Mouse (Mus musculus): ENCODE results near the gene Asrgl1. TPM values are rescaled to one million over a fixed set of nuclear protein-coding genes. Genes with fewer than 3 reads are reported as not detected.
"Not testable (repeated sequence)": the region's sequence is repeated elsewhere in the genome, so short reads cannot be mapped to it uniquely, and the experiment has no call there.

Asrgl1 gene
- 100 to 1,000 TPM; 131 to 150 (median 138) TPM for total RNA-seq (2022)

DNA sequence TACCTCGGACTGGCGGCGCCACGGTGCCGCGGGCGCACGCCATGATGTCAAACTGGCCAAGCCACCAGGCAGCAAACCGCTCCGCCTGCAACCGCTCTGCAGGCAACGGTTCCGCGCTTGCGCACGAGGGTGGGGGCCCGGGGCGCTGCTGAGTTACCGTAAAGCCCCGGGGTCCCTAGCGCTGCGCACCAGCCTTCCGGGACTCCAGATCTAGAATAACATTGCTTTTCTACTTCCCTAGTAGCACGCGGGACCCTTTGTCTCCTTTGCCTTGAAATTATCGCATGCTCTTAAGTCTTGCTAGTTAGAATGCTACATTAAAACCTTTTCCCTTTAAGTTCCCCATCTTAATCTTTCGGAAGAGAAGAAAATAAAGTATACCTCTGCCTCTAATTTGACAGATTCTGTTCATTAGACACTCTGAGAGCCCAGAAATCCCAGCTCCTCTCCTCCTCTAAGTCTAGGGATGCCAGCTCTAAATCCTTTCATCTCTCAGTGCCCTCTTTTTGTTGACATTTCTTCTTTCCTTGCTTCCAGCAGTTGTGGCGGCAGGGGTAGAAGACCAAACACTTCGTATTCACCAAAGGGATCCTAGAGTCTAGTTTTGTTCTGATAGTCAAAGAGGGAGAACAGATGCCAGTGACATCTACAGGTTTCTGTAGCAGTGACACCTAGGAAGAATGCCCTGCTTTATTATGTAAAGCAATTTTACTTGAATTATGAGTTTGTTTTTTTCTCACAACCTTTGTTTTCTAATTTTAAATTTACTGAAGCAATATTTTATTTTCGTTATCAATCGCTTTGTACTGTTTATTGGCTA lies at the start of gene Asrgl1:
Gene Asrgl1, minus strand, starts transcription at position 125 of the 820 bp plus-strand sequence.
- peak; percentile 80 to 88 for DNase-seq (ENCODE audit: low spot score in 2 of 2)

DNA sequence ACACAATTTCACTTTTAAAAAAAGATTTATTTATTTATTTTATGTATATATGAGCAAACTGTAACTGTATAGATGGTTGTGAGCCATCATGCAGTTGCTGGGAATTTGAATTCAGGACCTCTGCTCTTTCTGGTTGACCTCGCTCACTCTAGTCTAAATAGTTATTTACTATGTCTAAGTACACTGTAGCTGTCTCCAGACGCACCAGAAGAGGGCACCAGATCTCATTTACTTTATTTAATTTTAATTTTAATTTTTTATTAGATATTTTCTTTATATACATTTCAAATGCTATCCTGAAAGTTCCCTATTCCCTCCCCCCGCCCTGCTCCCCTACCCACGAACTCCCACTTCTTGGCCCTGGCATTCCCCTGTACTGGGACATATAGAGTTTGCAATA lies 10.8 kb upstream of the Asrgl1 start:
- no peak for DNase-seq (ENCODE audit: low spot score in 2 of 2)

DNA sequence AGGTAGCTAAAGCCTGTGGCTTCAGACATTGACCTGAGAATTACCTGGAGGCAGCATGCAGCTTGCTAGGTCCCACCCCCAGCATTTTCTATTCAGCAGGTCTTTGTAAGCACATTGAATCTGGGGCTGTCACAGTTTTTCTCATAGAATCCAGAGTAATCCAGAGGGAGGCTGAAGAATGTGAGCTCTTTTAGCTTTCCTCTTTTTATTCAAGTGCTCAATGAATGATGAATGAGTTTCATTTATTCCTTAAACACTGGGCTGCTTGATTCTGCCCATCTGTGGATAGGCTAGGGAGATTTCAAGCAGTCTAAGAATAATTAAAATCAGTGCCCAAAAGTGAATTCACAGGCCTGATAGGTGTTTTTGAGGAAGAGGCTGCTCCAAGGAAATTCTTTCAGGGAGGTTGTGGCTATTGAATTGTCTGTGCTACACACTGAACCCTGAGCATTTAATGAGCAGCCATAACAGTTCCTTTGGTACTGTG lies 8.2 kb upstream of the Asrgl1 start:
- peak in 1 of 2 experiments; percentile 22 for DNase-seq (ENCODE audit: low spot score in 2 of 2)

DNA sequence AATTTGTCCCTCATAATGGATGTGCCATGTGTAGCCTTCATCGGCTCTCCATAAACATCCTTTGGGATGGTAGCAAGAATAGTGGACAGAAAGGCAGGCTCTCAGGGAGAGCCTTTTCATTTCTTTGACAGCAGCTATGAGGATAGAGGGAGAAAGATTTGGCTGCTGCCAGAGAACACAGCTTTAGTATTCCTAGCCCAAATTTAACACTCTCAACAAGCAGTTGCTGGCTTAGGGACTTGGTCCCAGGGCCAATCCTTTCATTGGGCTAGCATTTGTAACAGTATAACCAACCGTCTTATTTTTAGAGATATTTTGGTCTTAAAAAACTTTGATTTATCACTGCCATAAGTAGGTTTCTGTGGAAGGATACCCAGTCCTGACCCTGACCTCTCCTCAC lies 7.8 kb upstream of the Asrgl1 start:
- DNase-seq (ENCODE audit: low spot score in 2 of 2), result no peak

DNA sequence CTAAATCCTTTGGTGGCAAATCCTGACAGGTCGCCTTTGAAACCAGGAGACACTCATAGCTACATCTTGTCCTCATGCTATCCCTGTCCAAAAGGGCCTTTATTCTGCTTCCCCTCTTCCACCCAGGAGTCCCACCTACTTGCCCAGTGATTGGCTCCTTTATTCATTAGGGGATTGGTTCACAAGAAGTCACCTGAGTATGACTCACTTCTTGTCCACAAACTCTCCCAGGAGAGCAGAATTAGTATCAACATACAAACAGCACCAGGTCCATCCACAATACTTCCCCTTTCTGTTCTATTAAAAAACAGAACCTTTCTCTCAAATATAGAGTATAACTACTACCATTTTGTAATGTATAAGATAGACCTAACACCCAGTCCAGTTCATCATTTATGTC lies 4.9 kb upstream of the Asrgl1 start:
- not testable (repeated sequence) for DNase-seq (ENCODE audit: low spot score in 2 of 2)

DNA sequence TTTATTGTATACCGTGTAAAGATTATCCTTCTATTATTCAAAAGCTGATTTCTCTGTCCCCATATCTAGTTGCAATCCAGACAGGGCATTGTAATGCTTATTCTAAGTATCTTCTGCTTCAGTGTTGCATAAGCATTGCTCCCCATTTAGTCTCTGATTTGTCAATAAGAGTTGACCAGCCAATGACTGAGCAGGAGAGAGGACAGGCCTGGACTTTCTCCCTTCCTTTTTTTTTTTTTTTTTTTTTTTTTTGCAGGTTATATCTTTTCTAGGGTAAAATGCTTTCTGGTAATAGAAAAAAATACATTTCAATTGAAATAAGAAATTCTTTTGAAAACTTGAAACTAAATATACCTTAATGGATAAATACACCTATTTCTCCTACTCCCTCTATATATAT lies 1.7 kb upstream of the Asrgl1 start:
- DNase-seq (ENCODE audit: low spot score in 2 of 2), result no peak

DNA sequence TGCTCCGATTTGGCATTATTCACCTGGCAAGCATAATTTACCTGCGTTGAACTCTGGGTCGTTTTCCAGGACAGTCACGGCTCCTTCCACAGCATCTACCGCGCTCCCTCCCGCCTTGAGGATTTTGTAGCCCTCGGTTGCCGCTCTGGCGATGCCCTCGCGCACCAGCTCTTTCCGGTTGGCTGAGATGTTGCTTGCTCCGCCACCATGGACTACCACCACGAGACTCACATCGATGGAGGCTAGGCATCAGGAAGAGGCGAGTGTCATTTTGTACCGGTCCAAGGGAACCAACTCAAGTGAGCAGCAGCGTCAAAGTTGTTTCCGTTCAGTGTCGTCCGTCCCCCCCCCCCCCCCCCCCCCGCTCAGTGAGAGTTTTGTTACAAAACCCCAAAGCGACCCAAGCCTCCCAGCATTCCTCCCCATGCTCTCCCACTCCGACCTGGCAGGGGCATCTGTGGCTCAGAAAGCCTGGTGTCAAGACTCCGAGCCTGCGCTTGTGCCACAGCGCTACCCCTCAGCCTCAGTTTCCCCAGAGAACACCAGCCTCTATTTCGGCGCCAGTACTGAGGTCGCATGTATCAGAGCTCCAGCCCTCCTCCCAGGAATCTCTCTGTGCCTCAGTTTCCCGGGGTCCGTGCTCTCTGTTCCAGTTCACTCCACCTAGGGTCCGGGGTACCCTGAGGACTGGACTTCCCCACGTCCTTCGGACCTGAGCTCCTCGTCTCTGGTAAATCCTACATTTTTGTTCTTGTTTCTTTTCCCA lies 507 bp downstream of the Asrgl1 start:
- DNase-seq (ENCODE audit: low spot score in 2 of 2), result no peak

DNA sequence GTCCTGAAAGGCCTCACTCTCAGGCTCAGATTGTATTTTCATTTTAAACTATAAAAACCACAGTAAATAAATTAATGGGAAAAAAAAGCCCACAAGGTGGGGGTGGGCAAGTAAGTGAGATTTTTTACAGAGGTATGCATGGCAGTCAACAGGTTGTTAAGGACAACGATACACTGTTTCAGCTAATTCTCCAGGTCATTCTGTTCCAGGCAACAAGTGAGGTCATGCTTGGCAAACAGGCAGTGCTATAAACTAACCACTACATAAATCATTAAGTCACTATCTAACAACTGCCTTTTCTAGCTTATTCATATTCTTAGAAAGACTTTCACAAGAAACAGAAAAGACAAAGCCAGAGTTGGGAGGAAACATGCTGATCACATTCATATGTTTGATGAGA lies 5.4 kb downstream of the Asrgl1 start:
- DNase-seq (ENCODE audit: low spot score in 2 of 2), result no peak

DNA sequence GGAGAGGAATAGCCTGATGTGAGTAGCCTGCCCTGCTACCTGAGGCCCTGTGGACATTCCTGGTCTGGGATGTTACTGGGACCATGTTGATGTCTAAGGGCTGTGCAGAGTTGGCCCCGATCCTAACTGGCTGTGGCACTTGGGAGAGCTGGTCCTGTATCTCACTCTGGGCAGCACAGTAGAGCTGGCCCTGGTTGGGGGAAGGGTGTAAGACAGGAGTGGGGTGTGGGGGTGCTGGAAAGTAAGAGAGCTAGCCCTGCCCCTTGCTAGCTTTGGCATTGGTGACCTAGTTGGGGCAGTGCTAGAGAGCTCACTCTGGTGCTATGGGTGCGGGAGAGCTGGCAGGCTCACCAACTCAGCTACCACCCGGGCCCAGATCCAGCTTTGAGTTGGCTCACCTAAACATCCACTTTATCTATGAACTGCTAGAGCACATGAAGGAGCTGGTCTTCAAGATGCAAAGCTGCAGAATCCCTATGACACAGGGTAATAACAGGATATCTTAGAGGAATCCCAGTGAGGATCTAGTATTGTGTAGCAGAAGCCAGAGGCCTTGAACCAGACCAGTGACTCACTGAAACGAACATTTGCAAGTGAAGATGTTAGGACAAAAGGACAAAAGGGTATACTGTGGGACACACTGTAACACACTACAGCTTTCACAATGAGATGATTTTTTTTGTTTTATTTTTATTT lies 6.8 kb downstream of the Asrgl1 start:
- no peak for DNase-seq (ENCODE audit: low spot score in 2 of 2)

DNA sequence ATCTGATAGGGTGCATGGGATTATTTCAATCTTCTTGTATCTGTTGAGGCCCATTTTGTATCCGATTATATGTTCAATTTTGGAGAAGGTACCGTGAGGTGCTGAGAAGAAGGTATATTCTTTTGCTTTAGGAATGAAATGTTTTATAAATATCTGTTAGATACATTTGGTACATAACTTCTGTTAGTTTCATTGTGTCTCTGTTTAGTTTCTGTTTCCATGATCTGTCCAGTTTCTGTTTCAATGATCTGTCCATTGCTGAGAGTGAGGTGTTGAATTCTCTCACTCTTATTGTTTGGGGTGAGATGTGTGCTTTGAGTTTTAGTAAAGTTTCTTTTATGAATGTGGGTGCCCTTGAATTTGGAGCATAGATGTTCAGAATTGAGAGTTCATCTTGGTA lies 11.4 kb downstream of the Asrgl1 start:
- not testable (repeated sequence) for DNase-seq (ENCODE audit: low spot score in 2 of 2)

DNA sequence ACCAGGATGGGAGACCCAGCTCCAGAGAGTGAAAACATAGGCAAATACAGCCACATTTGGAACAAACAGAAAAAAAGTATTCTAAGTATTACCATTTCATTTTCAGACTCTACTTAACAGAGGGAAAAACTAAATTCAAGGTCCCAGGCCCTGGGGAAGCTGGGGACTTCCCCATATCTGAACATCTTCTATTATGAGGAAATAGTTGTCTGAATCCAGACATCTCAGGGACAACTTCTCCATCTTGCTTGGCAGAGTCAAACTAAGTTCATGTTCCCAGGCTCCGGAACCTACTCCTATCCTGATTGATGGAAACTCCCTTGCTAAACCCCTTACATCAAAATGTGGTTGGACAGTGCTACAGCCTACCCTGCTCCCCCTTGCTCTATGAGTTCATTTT lies 13.0 kb downstream of the Asrgl1 start:
- no peak for DNase-seq (ENCODE audit: low spot score in 2 of 2)

DNA sequence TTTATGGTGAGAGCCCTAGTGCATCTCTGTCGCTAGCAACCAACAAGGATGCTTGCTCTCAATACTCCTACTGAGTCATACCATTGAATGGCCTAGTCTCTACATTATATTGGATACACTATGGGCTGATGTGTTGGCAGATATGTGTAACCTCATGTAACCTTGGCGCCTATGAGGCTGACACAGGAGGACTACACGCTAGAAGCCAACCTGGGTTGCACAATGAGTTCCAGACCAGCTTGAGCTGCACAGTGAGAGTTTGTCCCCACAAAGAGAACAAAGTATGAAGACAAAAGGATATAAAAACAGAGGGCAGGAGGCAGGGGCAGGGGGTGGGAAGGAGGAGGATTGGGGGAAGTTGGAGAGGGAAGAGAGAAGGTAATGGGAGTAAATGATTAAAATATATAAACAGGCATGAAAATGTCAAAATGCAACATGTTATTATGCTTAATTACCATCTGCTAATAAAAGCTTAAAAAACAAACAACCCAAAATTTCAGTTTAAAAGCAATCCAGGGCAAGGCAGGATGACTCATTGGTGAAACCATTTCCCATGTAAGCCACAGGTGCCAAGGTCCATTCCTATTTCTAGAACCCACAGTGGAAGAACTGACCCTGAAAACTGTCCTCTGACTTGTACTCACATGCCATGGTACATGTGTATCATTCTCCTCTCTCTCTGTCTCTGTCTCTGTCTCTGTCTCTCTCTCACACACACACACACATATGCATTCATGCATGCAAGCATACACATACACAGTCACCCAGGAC lies 15.6 kb downstream of the Asrgl1 start:
- DNase-seq (ENCODE audit: low spot score in 2 of 2), result no peak

DNA sequence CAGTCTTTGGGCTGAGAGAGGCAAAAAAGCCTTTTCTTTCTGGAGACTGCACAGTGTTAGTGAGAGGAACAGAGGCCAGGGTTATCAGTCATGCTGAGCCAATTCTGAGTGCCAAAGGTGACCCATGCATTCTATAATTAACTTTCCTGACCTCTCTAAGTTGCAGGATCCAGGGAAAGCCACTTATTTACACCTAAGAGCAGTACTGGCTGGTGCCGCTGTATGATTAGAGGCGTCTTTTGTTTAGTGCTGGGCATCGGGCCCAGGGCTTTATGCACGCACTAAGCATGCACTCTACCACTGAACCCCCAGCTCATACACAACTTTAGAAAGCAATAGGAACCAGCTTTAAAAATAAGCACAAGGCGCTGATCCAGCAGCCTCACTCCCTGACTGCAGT lies 18.2 kb downstream of the Asrgl1 start:
- no peak for DNase-seq (ENCODE audit: low spot score in 2 of 2)

DNA sequence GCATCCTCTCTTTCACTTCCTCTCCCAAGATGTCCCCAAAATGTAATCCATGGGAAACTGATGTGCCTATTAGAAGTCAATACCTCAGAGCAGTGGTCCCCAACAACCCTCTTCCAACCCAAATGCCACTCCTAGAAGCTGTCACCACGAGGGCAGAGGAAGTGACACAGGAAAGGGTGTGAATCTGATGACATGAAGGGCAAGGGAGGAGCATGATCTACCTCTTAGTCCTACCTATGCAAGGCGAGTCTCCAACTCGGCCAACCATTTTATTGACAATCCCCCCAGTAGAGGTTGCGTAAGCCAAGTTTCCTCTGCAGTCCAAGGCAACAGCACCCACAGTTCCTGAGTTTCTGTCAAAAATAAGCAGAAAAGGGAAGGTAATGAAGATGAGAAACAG lies 19.2 kb downstream of the Asrgl1 start:
- DNase-seq (ENCODE audit: low spot score in 2 of 2), result no peak

DNA sequence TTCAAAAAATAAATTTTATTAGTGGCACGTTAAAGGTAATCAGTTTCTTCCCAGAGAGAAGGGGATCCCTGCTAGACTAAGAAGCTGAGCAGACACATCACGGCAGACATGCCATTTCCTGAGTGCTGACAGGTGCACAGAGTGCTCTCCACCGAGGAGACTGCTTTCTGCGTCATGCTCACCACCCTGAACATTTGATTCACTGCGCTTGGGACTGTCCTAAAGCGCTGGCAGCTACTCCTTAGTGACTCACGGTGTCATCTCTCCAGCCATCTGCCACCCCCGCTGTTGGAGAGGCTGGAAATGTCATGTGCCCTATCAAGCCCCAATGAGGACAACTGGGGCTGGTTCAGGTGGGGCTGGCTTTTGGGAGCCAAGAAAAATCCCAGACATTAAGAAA lies 23.4 kb downstream of the Asrgl1 start:
- no peak for DNase-seq (ENCODE audit: low spot score in 2 of 2)

DNA sequence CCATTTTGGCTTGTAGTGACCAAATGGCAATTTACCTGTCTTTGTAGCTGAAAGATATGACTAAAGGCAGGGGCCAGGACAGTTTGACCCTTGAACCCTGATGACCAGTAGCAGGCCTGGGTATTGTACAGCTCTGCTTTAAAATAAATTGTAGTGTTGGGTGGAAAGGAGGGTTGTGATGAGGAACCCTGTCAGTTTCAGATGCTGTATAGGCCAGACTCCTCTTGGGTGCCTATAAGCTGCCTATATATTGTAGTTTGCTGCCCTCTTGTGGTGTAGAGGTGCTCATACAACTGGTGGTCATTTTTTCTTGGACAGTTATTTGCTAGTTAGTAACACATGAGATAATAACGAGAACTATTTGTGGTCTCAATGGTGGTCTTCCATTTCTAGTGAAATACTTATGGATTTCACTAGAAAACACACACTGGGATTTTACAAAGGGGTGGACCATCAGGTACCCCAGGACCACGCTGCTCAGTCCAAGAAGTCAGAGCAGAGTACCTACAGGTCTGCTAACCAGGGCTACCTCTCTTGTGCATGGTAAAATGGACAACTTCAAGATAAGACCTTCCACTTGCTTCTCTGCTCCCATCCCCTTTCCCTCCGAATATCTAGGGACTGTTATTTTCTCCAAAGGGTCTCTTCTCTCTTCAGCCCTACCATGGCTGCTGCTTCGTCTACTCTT lies 25.1 kb downstream of the Asrgl1 start:
- peak in 1 of 2 experiments; percentile 31 for DNase-seq (ENCODE audit: low spot score in 2 of 2)

DNA sequence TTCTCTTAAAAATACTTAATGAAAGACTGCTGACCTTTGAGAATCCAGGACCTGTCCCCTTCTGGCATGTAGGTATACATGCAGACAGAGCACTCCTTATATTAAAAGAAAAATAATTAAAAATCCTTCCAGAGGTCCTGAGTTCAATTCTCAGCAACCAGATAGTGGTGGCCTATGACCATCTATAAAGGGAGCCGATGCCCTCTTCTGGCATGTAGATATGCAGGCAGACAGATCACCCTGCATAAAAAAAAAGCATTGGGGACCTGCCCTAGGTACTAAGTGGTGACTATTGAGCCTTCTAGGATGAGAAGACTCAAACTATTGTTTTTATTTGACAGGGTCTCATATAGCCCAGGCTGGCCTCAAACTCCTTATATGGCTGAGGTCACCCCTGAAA lies 26.9 kb downstream of the Asrgl1 start:
- DNase-seq (ENCODE audit: low spot score in 2 of 2), result no peak

DNA sequence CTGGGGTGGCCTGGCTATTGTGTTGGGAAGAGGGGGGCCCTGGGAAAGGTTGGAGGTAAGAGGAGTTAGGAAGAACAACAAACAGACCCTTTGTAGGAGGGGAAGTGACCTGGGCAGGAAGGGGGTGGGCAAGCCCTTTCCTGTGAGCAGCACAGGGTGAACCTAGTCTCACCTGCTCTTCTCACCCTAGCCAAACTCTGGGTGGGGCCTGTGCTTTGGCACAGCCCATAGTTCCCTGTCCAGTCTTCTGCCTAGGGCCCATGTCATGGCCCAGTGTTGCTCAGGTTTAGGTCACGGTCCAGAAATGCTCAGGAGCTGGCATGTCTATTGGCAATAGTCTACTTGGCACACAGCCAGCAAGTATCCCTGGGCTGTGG lies 28.1 kb downstream of the Asrgl1 start:
- no peak for DNase-seq (ENCODE audit: low spot score in 2 of 2)

DNA sequence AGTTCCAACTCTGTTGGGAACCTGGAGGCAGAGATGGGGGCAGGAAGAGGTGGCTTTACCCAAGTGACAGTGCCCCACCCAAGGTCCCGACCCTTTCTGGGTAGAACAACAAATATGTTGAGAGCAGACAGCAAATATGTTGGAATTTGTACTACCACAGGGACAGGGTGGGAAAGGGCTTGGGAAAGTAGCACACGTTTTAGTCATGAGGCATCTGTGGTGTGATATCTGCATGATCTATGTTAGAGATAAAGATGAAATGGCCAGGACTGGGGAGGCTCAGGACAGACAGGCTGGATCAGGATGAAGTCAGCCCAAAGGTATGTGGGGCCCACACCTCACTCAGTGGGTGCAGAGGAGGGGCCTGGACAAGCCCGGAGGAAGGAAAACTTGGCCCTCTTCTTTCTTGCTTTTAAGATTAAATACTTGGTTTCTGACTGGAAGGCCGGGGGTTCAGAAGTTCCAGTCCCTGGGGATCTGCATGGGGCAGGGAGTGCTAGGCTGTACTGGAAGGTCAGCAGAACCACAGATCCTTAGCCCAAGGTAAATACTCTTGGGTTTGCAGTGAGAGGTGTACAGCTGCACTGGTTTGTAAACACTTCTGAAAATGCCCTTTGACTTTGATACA lies 28.6 kb downstream of the Asrgl1 start:
- DNase-seq (ENCODE audit: low spot score in 2 of 2), result no peak

DNA sequence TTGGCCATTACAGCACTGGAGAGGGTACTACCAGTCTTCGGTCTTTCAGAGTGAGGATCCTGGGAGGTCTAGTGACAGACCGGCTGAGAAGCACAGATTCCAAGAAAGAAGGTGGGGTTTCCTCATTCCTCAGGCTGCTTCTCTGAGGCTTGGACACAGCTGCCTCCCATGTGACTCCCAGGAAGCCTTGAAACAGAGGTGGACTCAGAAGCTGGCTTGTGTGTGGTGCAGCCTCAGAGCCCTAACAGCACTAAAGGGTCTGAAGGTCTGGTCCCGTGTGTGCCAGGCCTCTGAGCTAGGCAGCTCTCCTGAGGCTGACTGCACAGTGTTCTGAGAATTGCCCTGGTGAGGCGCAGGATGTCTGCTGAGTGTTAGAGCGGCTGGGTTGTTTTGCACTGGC lies 29.3 kb downstream of the Asrgl1 start:
- no peak for DNase-seq (ENCODE audit: low spot score in 2 of 2)
